Mouse (Mus musculus) CD8-positive naive resting alpha-beta T cell, adult 2 months (primary cell): ENCODE data around the gene Ube2cbp.
A peak's percentile ranks its signal among the peaks of the same experiment; 100 is the strongest.

Source experiments
- DNase-seq, 2 experiments: peaks; one replicate each; pipeline ENCODE4 v3.0.0; 2022; ENCODE audit warnings: low read depth in 2 of 2, low spot score in 2 of 2

Gene Ube2cbp

DNA sequence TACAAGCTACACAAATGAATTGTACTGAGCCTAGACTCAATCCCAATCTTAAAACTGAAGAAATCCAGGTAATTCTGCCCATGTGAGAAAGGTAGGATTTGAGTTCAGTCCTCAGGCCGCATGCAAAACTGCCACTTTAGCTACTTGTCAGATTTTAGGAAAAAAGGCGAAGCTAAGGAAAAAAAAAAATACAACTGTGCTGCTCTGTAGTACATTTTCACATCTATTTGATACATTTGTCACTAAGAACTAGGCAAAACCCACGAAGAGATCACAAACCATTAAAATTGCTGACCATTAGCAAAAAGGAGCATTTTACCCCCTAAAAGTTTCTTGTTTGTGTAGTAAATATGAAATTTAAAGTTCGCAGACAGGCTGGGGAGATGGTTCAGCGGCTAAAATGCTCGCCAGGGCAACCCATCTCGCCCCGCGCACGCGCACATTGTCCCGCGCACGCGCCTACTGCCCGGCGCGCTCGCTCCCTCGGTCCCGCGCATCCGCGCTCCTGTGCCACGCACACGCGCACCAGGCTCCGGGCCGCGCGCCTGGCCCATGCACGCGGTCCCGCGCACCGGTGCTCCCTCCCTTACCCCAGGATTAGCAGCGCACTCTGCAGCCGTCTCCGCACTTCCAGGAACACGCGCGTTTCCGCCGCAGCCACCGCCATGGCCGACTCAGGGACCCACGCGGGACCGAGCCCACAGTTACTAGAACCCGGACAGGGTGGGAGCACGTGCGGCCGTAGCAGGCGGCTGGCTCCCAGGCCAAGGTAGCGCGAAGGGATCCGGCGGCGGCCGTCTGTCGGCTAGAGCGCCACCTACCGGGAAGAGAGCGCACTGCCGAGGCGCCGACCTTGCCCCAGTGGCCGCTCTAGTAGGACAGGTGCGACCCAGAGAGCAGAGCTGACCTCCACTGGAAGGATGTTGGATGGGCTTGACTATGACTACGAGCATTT, at the start of gene Ube2cbp:
Gene Ube2cbp (minus strand): TSS at position 800 of the 955 bp plus-strand sequence.
- peak; percentile 80 to 82 for DNase-seq

GRCm38 (mm10) chr9:86514390-86514789, 49.6 kb upstream of the Ube2cbp start:
- no peak for DNase-seq

GRCm38 (mm10) chr9:86513733-86514132, 49.0 kb upstream of the Ube2cbp start:
- no peak for DNase-seq

- no peak for DNase-seq
These were observed 42.7 kb upstream of the Ube2cbp start for GRCm38 (mm10) chr9:86507437-86507836.

DNA sequence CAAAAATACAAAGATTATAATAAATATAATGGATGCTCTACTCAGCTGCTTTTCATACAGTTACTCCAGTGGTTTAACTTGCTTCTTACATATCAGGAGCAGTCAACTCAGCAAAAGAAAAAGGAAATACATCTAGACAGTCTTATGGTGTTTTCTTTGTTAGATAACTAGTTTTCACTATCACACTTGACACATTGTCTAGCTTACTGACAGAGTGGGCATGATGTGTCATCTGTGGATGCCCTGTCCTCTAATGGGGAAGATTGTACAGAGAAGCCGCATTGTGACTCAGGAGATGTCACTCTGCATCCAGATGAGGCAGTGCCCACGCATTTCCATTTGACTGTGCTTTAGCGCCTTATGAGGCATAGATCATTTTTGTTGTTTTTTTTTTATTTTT, 34.3 kb upstream of the Ube2cbp start:
- DNase-seq: no peak

DNA sequence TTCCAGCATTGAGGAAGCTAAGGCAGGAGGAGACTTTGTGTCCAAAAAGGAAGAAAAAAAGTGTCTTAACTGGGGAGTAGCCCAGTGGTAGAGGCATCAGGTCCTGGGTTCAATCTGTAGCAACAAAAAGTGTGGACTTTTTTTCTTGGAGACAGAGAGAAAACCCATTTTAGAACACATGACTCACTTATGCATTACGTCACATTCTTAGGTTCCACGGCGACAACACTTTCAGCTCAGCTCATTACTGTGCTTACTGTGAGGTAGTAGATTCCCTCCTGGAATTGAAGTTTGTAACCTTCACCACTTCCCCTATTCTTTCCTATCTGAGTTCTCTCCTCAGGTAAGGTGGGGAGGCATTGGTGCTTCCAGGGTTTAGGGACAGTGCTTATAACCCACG, 31.5 kb upstream of the Ube2cbp start:
- no peak for DNase-seq

- DNase-seq: no peak
These were observed 27.0 kb upstream of the Ube2cbp start for GRCm38 (mm10) chr9:86491740-86492139.

- no peak for DNase-seq
These were observed 17.5 kb upstream of the Ube2cbp start for GRCm38 (mm10) chr9:86482236-86482635.

DNA sequence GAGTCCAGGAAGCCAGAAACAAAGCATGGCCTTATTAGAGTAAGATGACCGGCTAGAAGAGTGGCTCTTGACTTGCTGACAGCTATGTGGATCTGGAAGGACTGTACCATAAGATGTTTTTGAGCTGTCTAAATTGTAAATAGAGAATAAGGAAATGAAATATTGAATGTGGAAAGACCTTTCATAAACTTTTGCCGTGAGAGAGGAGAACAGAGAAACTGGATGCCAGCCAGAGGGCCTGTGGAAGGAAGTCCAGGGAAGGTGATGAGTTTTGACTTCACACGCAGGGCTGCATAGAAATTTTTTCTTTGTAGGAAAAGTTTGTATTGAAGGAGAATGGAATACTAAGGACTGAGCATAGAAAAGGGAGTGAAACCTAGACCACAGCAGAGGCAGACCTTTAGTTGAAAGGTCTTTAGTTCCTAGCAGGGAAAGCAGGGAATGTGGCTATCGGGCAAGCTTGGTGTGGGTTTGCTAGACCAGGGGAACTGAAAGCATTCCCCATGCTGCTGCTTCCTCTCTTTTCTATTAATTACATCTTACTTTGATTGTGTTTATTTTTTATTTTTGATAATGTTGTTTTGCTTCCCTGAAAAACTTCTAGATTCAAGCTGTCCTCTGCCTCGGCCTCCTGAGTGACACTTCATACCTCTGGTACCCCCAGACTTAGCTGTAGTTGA, 13.8 kb upstream of the Ube2cbp start:
- no peak for DNase-seq

DNA sequence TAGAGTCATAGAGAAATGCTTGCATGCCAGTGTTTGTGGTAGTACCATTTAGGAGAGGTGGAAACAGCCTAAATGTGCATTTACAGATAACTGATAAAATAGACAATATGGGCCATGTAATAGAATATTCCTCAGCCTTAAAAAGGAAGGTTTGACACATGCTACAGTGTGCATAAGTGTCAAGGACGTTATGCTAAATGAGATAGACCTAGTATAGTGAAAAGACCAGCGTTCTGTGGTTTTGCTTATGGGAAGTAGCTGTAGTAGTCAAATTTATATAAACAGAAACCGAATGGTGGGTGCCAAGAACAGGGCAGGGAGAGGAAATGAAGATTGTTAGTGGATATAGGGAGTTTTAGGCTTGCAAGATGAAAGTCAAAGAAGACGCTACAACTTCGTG, 12.0 kb upstream of the Ube2cbp start:
- DNase-seq: no peak

GRCm38 (mm10) chr9:86475956-86476355, 11.2 kb upstream of the Ube2cbp start:
- DNase-seq: no peak

DNA sequence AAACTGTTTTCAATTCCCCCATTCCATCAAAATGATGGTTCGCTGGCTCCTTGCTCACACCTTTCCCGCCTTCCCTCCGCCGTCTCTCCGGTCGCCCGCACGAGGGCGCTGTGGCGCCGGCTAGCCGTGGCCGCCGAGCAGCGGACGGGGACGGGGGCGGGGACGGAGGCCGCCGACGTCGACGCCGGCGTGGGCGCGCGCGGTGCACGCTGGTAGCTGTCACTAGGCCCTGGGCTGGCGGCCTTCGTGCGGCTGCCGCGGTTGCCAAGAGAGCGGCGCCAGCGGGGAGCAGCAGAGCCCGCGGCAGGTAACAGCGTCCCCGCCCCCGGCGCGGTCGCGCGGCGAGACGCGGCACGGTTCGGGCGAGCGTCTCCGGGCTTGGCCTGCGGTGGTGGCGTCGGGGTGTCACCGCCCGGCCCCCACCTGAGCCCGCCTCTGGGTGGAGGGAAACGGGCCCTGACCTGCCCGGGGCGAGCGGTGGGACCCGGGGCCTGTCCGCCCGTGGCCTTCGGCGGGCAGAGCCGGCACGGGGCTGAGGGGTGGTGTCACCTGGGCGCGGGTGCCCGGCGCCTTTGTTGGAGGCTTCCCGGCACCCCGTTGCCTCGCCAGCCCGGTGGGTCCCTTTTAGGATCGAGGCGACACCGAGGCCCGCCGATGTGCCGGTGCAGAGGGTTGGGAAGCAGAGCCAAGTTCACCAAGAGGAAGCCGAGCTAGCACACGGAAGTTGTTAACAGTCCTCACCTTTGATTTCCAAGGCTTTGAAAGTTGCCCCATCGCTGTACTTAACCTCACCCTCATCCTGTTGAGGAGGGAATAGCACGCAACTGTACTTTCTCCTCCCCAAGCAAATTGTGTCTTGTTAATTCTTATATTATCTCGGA, 2.5 kb upstream of the Ube2cbp start, which contains the start of gene Dop1a:
Gene Dop1a (plus strand): TSS at position 165 of the 881 bp plus-strand sequence.
- DNase-seq: peak; percentile 88

DNA sequence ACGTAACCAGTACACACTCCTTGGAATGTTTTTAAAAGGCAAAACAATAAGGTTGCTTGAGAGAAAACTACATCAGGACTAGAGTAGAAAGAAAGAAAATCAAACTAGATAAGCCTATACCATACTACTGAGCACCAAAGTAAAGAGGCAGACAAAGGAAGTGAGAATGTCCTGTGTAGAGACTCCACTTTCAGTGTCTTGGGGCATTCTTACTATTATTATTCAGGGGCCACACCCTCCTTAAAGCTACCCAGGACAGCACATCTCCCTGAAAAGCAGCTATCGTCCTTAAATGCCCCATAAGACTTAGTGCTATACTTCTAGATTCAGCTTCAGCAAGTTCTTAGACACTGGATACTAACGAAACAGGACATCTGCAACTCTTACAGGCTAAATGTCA, 11.1 kb downstream of the Ube2cbp start:
- DNase-seq: no peak

- peak; percentile 26 to 43 for DNase-seq
These were observed 13.1 kb downstream of the Ube2cbp start for GRCm38 (mm10) chr9:86451617-86452016.

DNA sequence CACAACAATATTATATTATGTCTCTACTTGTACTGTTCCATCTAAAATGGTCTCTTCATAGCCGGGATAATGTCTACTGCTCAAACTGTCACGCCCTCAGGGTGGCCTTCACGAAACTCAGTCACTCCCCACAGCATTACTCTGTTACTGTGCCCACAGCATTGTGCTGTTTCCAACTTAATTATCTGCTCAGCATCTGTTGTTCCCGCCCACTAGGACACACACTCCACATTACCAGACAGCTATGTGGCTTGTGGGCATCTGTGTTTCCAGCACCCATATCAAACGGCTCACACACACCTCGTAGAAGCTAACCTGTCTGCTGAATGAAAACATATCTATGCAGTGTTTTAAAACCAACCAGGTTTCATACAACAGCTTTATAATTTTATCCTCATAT, 13.7 kb downstream of the Ube2cbp start:
- DNase-seq: no peak

GRCm38 (mm10) chr9:86449581-86449980, 15.2 kb downstream of the Ube2cbp start:
- peak; percentile 51 to 65 for DNase-seq

DNA sequence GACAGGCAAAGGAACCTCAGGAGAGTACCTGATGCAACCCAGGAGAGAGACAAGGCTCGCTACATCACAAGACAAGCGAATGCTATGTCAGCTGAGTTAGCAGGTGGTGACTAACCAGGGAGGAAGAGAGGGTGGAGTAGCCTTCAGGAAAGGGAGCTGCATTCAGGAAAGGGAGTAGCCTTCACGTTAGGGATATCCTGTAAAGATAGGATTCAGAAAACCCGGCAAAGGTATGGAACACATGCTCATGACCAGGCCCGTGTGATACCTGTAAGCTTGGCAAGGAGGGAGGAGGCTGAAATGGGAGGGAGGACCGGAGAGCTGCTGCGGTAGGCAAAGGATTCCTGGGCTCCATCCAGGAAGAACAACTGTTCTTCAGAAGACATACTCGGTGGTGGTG, 17.3 kb downstream of the Ube2cbp start:
- no peak for DNase-seq

GRCm38 (mm10) chr9:86446847-86447246, 17.9 kb downstream of the Ube2cbp start:
- DNase-seq: no peak

DNA sequence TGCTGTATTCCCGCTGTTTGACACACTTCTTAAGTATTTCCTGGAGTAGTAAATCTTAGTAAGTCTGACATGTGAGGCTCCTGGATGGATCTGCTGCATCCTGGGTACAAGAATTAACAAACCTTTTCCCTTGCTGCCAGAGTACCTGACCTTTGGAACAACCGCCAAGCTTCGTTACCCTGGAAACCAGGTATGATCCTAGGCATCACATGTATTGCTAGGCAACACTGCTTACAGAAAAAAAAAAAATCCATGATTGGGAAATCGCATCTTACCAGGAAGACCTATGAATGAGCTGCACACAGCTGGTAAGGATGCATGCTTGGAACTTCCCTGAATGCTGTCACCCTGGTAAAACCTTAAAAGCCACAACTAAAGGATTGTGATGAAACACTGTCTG, 22.5 kb downstream of the Ube2cbp start:
- no peak for DNase-seq

- no peak for DNase-seq
These were observed 26.3 kb downstream of the Ube2cbp start for GRCm38 (mm10) chr9:86438337-86439009.

- no peak for DNase-seq
These were observed 28.1 kb downstream of the Ube2cbp start for GRCm38 (mm10) chr9:86436608-86437007.
